Mouse (Mus musculus): ENCODE data around the gene Kctd12.

Gene Kctd12

DNA sequence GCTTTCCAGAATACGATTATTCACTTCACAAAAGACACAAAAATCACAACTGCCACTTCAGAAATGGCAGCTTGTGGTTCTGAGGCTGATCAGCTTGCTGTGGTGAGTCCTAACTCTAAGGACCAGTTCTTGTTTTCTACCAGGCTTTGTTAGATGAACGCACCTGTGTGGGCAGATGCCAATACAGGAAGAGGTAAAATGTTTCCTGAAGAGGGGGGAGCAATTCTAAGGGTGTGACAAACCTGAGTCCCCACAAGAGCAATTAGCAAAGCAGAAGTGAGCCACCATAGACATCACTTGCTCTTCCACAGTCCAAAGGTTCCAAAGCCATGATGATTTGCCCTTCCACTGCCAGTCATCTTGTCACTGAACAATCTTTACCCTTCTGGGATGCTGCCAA, 20.4 kb downstream of the Kctd12 start:
- DNase-seq: no peak

DNA sequence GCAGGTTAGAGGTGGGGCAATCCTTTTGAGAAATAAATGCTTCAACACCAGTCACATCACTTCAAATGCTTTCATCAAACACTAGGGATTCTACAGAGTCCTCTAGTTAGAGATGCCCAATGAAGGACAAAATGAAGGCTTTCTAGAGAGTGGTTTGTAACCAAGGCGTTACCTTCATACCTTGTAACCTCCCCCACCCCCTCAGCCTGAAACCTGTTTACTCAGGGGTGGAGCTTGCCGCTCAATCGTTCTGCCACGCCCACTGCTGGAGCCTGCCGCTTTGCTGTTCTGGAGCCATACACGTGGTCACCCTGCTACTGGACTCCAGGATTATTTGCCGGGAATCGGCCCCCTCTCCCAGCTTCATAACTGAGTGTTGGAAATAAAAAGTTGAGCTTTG, 28.9 kb downstream of the Kctd12 start:
- no peak for DNase-seq

- no peak for DNase-seq
Measured at GRCm38 (mm10) chr14:102951974-102952373, 30.5 kb downstream of the Kctd12 start.

DNA sequence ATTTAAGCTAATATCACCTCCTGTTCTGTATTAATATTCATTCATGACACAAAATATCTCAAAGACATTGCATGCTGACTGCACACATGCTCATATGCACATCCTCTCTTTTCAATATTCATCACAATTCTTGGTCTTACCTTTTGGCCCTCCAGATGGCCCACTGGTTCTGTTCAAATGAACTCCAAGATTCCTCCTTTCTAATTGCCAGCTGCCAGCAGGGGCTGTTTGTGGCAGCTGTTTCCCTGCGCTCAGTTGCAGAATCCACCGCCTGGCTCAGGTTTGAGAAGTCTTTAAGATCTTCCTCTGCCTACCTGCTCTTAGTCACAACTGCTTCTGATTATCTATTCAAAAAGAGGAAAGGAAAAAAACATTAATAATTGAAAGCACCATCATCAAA, 34.6 kb downstream of the Kctd12 start:
- no peak for DNase-seq

- no peak for DNase-seq
Measured at GRCm38 (mm10) chr14:102942222-102942843, 40.1 kb downstream of the Kctd12 start.

DNA sequence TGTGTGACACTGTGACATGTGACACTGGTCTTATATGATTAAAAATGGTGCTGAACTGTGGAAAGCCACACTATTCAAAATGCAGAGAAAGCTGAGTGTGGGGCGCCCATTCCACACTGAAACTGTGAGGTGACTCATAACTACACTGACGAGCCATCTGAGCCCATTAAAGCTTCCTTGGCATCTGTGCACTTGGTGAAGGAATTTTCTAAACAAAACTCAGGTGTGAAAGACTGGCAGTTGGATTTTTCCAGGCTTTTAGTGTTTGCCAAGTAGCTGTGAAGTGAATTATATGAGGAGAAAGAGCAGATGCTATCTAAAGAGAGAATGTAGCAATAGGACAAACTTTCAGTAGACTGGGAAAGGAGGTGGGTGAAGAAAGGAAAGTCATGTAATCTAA, 47.6 kb downstream of the Kctd12 start:
- DNase-seq: no peak

DNA sequence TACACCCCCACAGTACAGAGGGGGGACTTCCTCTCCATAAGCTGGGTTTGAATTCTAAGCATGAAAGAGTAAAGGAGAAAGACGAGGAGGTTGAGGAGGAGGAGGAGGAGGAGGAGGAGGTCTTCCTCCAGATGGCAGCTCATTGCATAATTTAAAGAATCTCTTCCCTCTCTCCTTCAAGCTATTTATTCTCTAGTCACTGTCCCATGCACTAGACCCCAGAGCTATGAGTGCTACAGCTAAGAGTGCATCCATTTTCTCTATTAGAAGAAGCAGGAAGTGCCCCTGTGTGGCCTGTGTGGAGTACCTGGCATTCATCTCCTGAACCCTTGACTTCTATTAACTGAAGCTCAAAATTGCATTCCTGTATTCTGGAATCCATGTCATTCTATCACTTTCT, 51.5 kb downstream of the Kctd12 start:
- DNase-seq: no peak

- DNase-seq: no peak
Measured at GRCm38 (mm10) chr14:102929545-102929944, 52.9 kb downstream of the Kctd12 start.

DNA sequence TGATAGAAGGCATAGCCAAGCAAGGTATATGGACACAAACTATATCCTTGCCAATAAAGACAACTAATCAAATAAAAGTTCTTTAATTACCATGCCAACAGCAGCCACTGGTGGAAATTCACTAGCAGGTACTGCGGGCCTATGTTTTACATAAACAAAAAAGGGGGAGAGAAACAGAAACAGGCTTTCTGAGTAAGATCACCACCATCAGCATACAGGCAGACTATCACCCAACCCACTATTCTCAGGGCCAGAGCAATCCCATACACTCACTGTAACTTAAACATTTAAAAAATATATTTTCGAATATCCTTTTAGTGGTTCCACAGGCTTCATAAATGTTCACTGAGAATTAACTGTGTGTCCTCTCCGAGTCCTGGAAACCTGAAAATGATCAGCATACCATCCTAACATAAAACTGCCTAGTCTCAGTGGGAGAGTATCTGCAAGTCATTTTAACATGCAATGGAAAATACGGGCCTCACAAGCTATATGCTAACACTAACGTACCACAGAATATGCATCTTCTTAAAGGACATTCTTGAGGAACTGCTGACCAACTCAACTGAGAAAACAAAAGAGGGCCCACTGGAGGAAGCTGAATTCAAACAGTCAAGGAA, 54.5 kb downstream of the Kctd12 start:
- DNase-seq: no peak

Measured in layer of hippocampus, adult 9-11 months (tissue).